8 mouse cellular contexts compared by ENCODE assay signal in the genomic region with DNA sequence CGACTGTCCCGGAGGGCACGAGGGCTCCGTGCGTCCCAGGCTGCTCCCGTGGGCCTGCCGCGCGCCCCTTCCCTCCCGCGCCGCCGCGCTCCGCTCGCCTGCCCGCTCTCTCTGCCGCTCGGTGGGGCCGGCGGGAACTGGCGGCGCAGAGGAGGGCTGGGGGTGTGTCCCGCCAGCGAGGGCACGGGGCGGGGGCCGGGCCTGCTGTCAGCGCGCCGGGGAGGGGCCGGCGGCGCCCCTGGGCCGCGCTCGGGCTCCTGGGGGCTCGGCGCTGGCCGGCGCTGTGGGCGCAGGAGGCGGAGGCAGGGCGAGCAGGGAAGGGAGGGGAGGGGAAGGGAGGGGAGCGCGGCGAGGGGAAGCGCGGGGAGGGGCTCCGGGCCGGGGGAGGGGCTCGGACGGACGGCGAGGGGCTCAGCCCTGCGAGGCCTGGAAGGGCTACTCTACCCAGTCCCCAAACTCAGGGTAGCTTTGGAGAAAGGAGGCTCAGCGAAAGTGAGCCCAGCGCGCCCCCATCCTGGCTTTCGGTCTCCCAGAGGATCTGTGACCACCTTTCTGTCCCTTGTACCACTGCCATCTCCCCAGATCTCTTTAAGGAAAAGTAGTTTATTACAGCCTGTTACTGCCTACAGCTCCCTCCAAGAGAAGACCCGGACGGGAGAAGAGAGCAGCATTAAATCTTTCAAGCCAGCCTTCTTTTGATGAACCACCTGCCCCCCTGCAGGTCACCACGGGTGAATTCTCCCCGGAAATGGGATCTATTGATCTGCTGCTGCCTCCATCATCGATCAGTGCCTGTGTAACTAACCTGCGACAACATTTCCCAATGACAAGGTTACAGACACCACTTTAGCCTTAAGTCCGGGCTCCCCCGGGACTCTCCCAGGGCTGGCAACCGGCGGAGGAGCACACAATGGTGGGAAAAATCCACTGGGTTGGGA. TPM values are rescaled to one million over a fixed set of nuclear protein-coding genes. Genes with fewer than 3 reads are reported as not detected.
DNase-seq lines count a peak whose midpoint lies in the region; ATAC-seq and TF ChIP-seq lines count a peak whose summit lies in the region.

A gene (minus strand): TSS at position 98 of the 938 bp plus-strand sequence.

- peak; percentile 48 for DNase-seq in right cerebral cortex, postnatal 14 days
- no peak for DNase-seq in right cerebral cortex, postnatal 36 days (ENCODE audit: low spot score in 2 of 2)
- DNase-seq in embryo, embryonic 10 days (ENCODE audit: low spot score) = peak; percentile 74
- peak; percentile 98 for DNase-seq in heart, adult 11 months
- no peak for DNase-seq in liver, embryonic 14.5 days (ENCODE audit: low read depth in 3 of 3, low spot score in 3 of 3)
- DNase-seq in cerebellum, postnatal 36 days = no peak

- ATAC-seq in intestine, embryonic 16.5 days = peak; percentile 90
- peak; percentile 80 for ATAC-seq in liver, embryonic 14.5 days (ENCODE audit: insufficient read depth)
- ATAC-seq in neural tube, embryonic 13.5 days (ENCODE audit: low read depth) = peak; percentile 90

- H3K27me3 ChIP-seq in intestine, embryonic 16.5 days (replicated peaks; ENCODE audit: control insufficient read depth, insufficient read depth, low read length) = no peaks in the 10 kb centered on the region
- peaks cover 29% of the 10 kb centered on the region for H3K27me3 ChIP-seq in liver, embryonic 14.5 days (ENCODE audit: control insufficient read depth, insufficient read depth, low read length)
- no peaks in the 10 kb centered on the region for H3K27me3 ChIP-seq in neural tube, embryonic 13.5 days

- peak within 1 kb of the TSS; percentile 83 for H3K4me2 ChIP-seq in intestine, embryonic 16.5 days (ENCODE audit: low read depth, low read length)
- H3K4me2 ChIP-seq in liver, embryonic 14.5 days (ENCODE audit: low read depth) = peak within 1 kb of the TSS; percentile 87
- peak within 1 kb of the TSS; percentile 90 for H3K4me2 ChIP-seq in neural tube, embryonic 13.5 days

- peak within 1 kb of the TSS; percentile 82 for H3K4me3 ChIP-seq in intestine, embryonic 16.5 days (ENCODE audit: low read length)
- H3K4me3 ChIP-seq in liver, embryonic 14.5 days (ENCODE audit: insufficient read depth in 1 of 2, low read depth in 2 of 2, low read length in 2 of 2) = peak within 1 kb of the TSS; percentile 71 to 77
- H3K4me3 ChIP-seq in neural tube, embryonic 13.5 days = peak within 1 kb of the TSS; percentile 79

- no peak for TF ChIP-seq CTCF in liver, embryonic 14.5 days (IDR thresholded peaks at IDR 0.05; ENCODE audit: low read depth)

- WGBS in intestine, embryonic 16.5 days = under 1% methylated on average over 58 of the region's 70 CpGs
- 1% methylated on average over 59 of the region's 70 CpGs for WGBS in liver, embryonic 14.5 days (ENCODE audit: insufficient replicate concordance)
- under 1% methylated on average over 58 of the region's 70 CpGs for WGBS in neural tube, embryonic 13.5 days

- H3K27ac ChIP-seq in intestine, embryonic 16.5 days (ENCODE audit: low read length) = peak within 1 kb of the TSS; percentile 86
- H3K27ac ChIP-seq in liver, embryonic 14.5 days = no peak within 1 kb of the TSS
- peak within 1 kb of the TSS; percentile 90 for H3K27ac ChIP-seq in neural tube, embryonic 13.5 days (replicated peaks)

- no peak for TF ChIP-seq EP300 in liver, embryonic 14.5 days (IDR thresholded peaks at IDR 0.05; ENCODE audit: low read depth)

- H3K9me3 ChIP-seq in intestine, embryonic 16.5 days (ENCODE audit: control insufficient read depth, low read length) = peaks cover 4% of the 10 kb centered on the region; the same call in 1 of the 2 replicates
- no peaks in the 10 kb centered on the region; the same call in 1 of the 2 replicates for H3K9me3 ChIP-seq in liver, embryonic 14.5 days (ENCODE audit: control insufficient read depth, low read length)
- no peaks in the 10 kb centered on the region for H3K9me3 ChIP-seq in neural tube, embryonic 13.5 days

- peak within 1 kb of the TSS; percentile 88 for H3K9ac ChIP-seq in intestine, embryonic 16.5 days (ENCODE audit: low read depth, low read length)
- H3K9ac ChIP-seq in liver, embryonic 14.5 days (replicated peaks) = peak within 1 kb of the TSS; percentile 68
- H3K9ac ChIP-seq in neural tube, embryonic 13.5 days = peak within 1 kb of the TSS; percentile 95

- no peaks in the 10 kb centered on the region for H3K36me3 ChIP-seq in intestine, embryonic 16.5 days (ENCODE audit: control insufficient read depth, insufficient read depth, low read length)
- no peaks in the 10 kb centered on the region for H3K36me3 ChIP-seq in liver, embryonic 14.5 days (replicated peaks; ENCODE audit: control insufficient read depth, insufficient read depth, low read depth)
- H3K36me3 ChIP-seq in neural tube, embryonic 13.5 days = no peaks in the 10 kb centered on the region

- H3K4me1 ChIP-seq in intestine, embryonic 16.5 days (ENCODE audit: control insufficient read depth, insufficient read depth, low read length) = peaks cover 31% of the 10 kb centered on the region
- peaks cover 9 to 26% of the 10 kb centered on the region in 2 experiments for H3K4me1 ChIP-seq in liver, embryonic 14.5 days (replicated peaks; ENCODE audit: control insufficient read depth in 2 of 2, insufficient read depth in 2 of 2, low read length in 1 of 2)
- H3K4me1 ChIP-seq in neural tube, embryonic 13.5 days (replicated peaks) = peaks cover 50% of the 10 kb centered on the region

RNA-seq across cellular contexts. Expression of the gene that starts here (rescaled TPM):
- 3.0 and 3.6 TPM in 2 replicates for polyA plus RNA-seq in intestine, embryonic 16.5 days (2015; fragmentation: Nextera tagmentation; extraction: Ambion mirVana)
- polyA plus RNA-seq in liver, embryonic 14.5 days (2012; rRNA removed) = 1.2 and 1.6 TPM in 2 replicates
- 0.50 and 0.67 TPM in 2 replicates for polyA plus RNA-seq in liver, embryonic 14.5 days (2014; fragmentation: Nextera tagmentation; extraction: Ambion mirVana)
- polyA plus RNA-seq in neural tube, embryonic 13.5 days (2015; fragmentation: Nextera tagmentation; extraction: Ambion mirVana) = 3.2 and 5.0 TPM in 2 replicates

Comparison
In these comparisons a context has a peak if more than half of its experiments do, and no peak if none do; other contexts are left out.
1. DNase-seq: peak in right cerebral cortex, postnatal 14 days (single experiment), embryo, embryonic 10 days (single experiment) and heart, adult 11 months (single experiment); none in right cerebral cortex, postnatal 36 days (0 of 2), liver, embryonic 14.5 days (0 of 3) and cerebellum, postnatal 36 days (0 of 2).
2. Peak in every context shown above with its lines, with median percentiles within 50 percentile points of each other: ATAC-seq, H3K4me2 ChIP-seq, H3K4me3 ChIP-seq and H3K9ac ChIP-seq.